Mouse (Mus musculus) adrenal gland, postnatal 10 days (tissue): ENCODE measurements at regions not wholly inside any gene's neighbourhood (a gene's known extent, or its start where the extent isn't known, plus 50 kb on each side); places are given as distances from the start of the nearest gene placed in this dataset.

Source experiments
- DNase-seq: peaks from one replicate; pipeline ENCODE4 v3.0.0; 2021; ENCODE audit warnings: mixed read lengths

- DNase-seq, result peak; percentile 6
Observed at GRCm38 (mm10) chr17:93067850-93068249, 131.0 kb upstream of the Adcyap1 start.

- DNase-seq, result peak; percentile 5
Observed at GRCm38 (mm10) chr17:93068489-93068888, 130.3 kb upstream of the Adcyap1 start.

GRCm38 (mm10) chr17:93084048-93084447 is 114.8 kb upstream of the Adcyap1 start:
- no peak for DNase-seq

- no peak for DNase-seq
Observed at GRCm38 (mm10) chr17:93104516-93104915, 94.3 kb upstream of the Adcyap1 start.

- DNase-seq, result no peak
Observed at GRCm38 (mm10) chr17:93140003-93140402, 58.8 kb upstream of the Adcyap1 start.

- peak; percentile 66 for DNase-seq
Observed at GRCm38 (mm10) chr17:93141125-93141524, 57.7 kb upstream of the Adcyap1 start.
